In genomic region chr7:89168606-89169005, GRCm38 (mm10) we compare ENCODE assay signal across 9 mouse cellular contexts.
DNase-seq lines count a peak whose midpoint lies in the region; TF ChIP-seq lines count a peak whose summit lies in the region.
"Had no signal": no experiment of that assay in that cellular context is flagged by ENCODE, and none has a peak within 500 bp of the region (broad histone marks: within the 10 kb centered on the region; RNA-seq: fewer than 3 reads in every experiment).

No protein-coding gene starts in this region.

- H3K4me1 ChIP-seq in lung, adult 2 months (ENCODE audit: control insufficient read depth, insufficient read depth, low read length): no peaks in the 10 kb centered on the region; the same call in 1 of the 2 replicates

- TF ChIP-seq POLR2A in lung, adult 2 months (IDR thresholded peaks at IDR 0.05; ENCODE audit: borderline replicate concordance, extremely low read depth, low read depth, low read length): no peak

- TF ChIP-seq CTCF in lung, adult 2 months (IDR thresholded peaks at IDR 0.05; ENCODE audit: insufficient read depth, low read length): peak; percentile 73

- no peak overlapping the region for H3K4me3 ChIP-seq in lung, adult 2 months (replicated peaks; ENCODE audit: extremely low read depth, low read depth, low read length)
- H3K4me3 ChIP-seq: limb, embryonic 13.5 days had no signal

- DNase-seq in CD4-positive helper T cell, adult 2 months (ENCODE audit: low read depth, low spot score): peak; percentile 70
- peak; percentile 68 for DNase-seq in T-cell, adult 2 months (ENCODE audit: low spot score)
- peak; percentile 75 to 81 for DNase-seq in cerebellum, postnatal 36 days
- peak; percentile 34 to 57 for DNase-seq in gastrocnemius, adult 8-10 months (ENCODE audit: low spot score in 2 of 2)
- DNase-seq in kidney, postnatal 36 days: peak; percentile 82 to 83
- DNase-seq in lung, adult 2 months: peak; percentile 60
- DNase-seq in retina, postnatal 7 days (ENCODE audit: low read depth, low spot score): peak; percentile 72
- DNase-seq in urinary bladder, postnatal 10 days (ENCODE audit: low spot score): peak; percentile 24

- whole genome bisulfite sequencing in lung, adult 2 months: 9% methylated on average over 2 of the region's 2 CpGs

Comparison
In these comparisons a context has a peak if more than half of its experiments do, and no peak if none do; other contexts are left out.
1. DNase-seq: peak in every context shown above with its lines; median percentile 82 in kidney, postnatal 36 days; 78 in cerebellum, postnatal 36 days; 72 in retina, postnatal 7 days; 70 in CD4-positive helper T cell, adult 2 months; 68 in T-cell, adult 2 months; 60 in lung, adult 2 months; 46 in gastrocnemius, adult 8-10 months; 24 in urinary bladder, postnatal 10 days.